Mouse (Mus musculus) CD4-positive, CD25-positive, alpha-beta regulatory T cell, adult 2 months (primary cell): Measurements from ENCODE around the gene Arnt2.

Experiments
- DNase-seq: peaks from one replicate; pipeline ENCODE4 v3.0.0-alpha.2; 2012; ENCODE audit warnings: low read depth, low spot score

The Arnt2 gene

DNA sequence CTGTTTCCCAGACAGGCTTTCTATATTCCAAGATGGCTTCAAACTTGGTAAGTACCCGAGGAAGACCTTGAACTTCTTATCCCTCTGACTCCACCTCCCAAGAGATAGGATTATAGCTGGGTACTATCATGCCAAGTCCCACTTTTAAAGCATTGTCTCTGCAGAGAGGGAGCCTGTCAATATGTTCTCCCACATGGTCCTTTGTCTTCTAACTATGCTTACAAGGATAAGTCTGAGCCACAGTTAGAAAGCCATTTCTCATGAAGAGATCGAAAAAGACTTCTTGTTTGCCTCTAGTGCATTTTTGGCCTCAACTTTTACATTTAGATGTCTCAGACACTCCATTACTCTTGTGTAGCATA is 122.8 kb downstream of the Arnt2 start:
- no peak for DNase-seq

DNA sequence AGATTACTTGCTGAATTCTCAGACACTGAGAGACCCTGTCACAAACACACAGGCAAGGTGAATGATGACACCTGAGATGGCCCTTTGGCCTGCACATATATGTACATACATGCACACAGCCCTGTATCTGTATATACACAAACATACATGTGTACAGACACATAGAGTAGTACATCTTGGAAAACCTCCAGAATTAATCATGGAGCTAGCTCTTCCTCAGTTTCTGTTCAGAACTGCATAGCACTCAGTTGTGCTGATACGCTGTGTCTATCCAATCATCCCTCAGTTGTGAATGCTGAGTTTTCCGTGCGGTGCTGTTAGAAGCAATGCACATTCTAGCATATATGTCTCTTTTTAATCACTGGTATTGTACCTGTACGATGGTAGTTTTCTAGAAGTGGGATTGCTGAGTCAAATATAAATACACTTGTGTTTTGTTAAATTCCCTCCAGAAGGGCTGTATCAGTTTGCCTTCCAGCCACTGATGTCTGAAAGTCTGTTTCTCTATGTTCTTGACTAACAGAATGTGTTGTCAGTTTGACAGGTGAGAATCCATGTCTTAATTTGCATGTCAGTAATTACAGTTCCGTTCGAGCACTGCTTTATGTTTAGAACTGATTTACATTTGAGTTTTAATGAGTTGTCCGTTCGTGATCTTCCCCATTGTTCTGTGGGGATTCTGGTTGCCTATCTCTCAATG is 123.3 kb downstream of the Arnt2 start:
- DNase-seq = no peak

DNA sequence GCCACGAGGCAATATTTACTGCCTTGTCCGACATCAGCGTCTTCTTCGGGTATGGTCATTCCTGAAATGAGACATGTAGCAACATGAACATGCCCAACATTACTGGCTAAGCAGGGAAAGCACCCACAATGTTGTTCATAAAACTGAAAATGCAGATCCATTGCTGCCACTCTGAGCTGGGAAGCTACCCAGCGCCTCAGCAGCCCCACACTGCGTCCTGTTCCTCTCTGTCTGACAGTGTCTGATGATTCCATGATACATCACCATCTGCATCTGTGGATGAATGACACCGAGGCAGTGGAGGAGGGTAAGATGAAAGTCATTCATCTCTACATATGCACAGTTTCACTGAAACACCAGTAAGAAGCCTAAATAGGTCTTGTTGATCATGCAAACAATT is 124.2 kb downstream of the Arnt2 start:
- DNase-seq = no peak

- DNase-seq = no peak
These were observed 125.0 kb downstream of the Arnt2 start for GRCm38 (mm10) chr7:84284974-84285373.

DNA sequence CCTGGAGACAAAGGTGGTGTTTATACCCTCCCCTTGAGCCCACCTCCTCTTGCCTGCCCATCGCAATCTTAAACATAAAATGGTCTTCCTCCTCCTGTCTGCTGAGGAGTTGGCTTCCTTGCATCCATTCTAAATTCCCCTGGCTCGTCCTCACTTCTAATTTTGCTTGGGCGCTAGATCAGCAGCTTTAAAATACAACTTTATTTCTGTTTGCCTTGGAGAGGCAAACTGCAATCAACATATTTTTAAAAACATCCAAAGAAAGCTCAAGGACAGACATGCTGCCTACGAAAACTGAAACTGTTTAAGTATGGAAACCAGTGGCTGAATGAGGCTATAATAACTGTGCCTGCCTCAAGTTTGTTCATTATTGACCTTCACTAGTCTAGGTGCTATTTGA is 127.7 kb downstream of the Arnt2 start:
- no peak for DNase-seq

DNA sequence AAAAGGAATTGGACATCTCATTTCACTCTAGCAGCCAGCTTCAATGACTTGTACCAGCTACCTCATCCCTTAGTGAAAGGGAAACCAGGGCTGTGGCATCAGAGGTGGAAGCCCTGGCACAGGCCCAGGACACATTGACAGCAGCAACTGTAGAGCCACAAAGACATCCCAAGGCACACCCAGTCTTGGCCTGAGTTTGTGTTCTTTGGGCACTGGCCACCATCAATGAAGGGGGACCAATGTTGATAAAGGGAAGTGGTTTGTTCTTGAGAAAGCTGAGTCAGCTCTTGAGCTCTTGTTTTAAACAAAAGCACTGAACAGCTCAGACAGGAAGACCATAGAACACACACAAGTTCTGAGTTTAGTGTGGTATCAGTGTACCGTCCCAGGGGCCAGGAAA is 130.7 kb downstream of the Arnt2 start:
- no peak for DNase-seq

DNA sequence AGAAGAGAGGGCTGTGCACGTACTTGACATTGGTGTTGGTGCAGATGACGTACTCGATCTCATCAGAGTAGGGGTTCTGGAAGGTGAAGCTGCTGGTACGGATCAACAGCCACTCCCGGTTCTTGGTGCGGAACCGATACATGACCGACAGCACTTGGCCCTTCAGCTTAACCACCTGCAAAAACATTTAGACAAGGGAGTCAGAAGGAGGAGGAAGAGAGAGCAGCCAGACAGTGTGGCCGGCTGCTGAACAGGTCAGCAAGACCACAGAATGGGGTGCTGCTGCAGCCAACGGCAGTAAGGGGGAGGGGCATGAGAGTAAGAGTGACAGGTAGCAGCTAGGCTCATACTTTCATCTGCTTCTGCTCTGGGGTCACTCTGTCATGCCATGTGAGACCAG is 134.7 kb downstream of the Arnt2 start:
- DNase-seq = no peak

DNA sequence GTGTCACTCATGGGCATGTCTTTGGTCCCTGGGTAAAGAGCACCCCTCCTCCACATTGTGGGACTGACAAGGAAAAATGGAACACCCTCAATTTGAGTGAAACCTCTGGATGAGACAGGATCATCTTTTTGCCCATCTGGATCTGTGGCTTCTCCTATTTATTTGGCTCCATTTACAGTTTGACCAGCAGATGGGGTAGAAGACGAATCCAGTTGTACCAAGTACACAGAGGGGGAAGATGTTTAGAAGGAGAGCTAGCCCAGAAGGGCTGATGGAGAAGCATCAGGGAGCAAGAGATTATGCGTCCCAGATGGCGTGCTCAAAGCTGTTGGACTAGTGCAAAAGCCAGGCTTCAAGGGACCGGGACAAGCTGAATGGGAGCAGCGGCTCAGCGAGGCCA is 136.0 kb downstream of the Arnt2 start:
- no peak for DNase-seq

DNA sequence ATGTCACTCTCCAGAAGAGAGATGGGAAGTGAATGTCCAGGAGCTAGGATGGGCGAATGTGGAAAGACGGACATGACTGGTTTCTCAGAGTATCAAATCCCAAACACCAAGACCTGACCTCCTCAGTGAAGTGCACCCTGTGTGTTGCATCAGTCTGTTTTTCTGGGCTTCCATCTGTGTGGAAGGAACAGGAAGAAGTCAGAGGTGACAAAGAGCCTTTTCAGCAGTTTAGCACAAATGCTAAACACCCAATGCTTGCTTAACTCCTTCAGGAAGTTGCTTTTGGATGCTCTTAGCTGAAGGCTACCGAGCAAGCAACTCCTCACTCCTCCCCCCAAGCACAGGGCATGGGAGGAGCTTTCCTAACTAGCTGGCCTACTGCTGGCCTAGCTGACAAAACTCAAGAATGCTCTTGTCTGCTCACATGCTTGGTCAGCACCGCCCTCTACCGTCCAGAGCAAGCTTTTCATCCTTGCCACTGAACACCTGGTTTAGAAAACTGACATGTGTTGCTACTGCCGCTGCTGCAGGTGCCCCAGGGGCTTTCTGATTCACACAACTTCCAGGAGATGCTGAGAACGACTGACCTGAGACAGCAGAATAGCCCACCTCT is 137.7 kb downstream of the Arnt2 start:
- peak; percentile 89 for DNase-seq

GRCm38 (mm10) chr7:84271429-84271828 is 138.5 kb downstream of the Arnt2 start:
- DNase-seq = no peak

DNA sequence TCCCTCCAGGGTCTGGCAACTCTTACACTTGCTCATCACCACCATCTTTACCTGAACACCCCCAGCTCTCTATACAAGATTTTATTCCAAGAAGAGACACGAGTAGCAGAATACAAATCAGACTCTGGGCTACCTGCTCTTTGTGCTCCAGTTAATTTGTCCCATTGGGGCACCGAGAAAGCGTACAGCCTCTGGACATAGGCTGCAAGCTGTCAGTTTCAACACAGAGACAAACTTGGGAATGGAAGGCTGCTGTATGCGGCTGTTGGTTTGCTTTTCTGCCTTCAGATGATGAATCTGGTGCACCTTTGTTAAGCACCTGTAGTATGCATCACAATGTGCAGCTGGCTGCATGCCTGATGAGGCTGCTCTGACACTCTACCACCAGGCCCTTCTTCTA is 146.5 kb downstream of the Arnt2 start:
- DNase-seq = no peak

DNA sequence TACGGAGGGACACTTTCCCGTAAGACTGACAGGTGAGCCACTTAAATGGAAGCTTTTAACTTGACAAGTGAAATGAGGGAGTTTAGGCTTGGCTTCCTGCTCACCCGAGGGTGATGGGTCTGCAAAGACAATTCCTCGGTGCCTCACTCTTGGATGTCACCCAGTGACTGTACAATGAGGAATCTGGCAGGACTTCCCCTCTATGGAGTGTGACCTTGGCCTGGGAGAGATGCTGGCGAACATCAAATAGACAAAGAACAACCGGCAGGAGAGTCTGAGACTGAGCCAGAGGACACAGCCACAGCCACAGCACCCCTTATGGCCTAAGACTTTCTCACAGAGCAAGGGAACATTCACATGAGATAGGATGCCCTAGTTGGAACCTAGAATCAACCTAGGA is 148.6 kb downstream of the Arnt2 start:
- no peak for DNase-seq

- DNase-seq = no peak
These were observed 149.6 kb downstream of the Arnt2 start for GRCm38 (mm10) chr7:84260401-84260800.

- no peak for DNase-seq
These were observed 150.5 kb downstream of the Arnt2 start for GRCm38 (mm10) chr7:84259309-84259985.

DNA sequence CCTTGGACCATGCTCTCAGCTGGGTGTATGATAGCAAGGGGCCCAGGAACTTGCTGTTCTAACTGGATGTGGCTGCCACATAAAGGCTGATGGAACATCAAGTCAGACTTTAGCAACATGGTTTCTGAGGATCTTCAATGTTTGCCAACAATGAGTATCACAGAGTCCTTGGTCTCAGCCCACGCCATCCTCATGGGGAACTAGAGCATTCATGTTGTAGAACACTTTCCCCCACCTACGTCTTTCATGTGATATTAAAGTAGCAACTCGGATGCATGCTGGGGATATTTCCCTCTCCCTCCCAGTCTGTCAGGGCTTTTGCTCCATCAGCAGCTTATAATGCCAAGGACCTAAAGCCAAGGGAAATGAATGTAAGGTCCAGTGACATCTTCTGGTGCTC is 153.3 kb downstream of the Arnt2 start:
- DNase-seq = no peak

- no peak for DNase-seq
These were observed 153.7 kb downstream of the Arnt2 start for GRCm38 (mm10) chr7:84256245-84256644.

DNA sequence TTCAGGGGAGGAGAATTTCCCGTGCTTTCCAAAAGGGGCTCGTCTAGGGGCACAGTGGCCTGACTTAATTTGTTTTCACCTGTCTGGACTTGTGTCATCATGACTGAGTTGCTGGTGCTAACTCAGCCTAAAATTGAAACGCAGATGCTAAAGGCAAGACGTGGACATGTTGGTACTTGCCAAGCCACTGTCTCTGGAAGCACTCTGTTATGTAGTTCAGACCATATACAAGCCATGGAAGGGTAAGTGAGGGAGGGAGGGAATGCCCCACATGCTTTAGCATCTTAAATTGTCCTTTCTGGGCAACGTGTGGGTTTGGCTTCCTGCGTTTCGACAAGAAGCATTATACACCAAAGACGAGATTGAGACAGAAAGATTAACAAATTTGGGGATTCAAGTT is 155.1 kb downstream of the Arnt2 start:
- DNase-seq = no peak

DNA sequence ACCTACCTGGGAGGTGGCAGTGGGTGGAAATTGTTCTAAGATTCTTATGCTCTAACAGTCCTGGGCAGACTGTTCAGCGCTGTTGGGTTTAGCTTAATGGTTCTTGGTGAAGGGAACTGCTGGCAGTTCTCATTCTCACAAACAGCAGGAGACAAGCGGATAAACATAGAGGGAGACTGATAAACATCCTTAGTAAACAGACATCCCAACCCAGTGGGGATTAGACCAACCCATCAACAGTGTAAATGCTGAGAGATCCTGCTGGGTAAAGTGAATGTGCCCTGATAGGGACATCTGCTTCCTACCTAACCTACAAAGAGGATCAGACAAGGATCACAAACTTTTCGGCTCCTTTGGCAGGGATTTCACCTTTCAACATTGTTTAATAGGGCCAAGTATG is 155.7 kb downstream of the Arnt2 start:
- DNase-seq = no peak

- no peak for DNase-seq
These were observed 158.3 kb downstream of the Arnt2 start for GRCm38 (mm10) chr7:84251667-84252066.

DNA sequence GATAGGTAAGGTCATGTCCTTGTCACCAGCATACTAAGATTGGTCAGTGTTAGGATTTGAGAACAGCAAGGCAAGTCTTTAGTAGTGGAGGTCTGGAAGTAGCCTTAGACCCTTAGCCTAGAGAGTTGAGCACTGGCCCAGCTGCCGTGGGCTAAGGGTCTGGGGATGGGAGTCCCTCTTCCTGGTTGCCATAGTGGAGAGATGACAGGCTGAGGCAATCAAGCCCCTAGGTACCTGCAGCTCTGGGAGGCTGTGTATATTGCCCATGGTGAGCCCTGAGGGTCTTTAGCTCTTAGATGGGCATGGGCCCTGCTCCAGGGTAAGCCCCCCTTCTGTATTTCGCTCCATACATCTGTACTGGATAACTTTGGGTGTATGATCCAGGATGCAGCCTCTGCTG is 159.2 kb downstream of the Arnt2 start:
- no peak for DNase-seq

DNA sequence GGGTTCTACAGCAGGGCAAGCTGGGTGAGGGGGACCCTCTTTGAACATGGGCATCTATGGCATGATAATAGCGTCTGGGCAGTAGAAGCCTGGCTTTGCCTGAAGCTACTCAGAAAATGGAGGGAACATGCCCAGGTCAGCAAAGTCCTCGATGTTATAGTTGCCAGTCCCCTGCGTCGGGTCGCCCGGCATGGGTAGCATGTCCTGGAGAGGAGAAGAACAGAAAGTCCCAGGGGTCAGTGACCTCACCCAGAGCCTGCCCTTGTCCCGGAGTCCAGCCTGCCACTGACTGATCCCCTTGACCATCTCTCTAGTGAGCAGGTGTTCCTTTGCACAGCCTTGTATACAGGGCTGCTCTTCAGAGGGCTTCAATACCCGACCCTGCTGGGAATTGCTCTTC is 160.0 kb downstream of the Arnt2 start:
- no peak for DNase-seq

GRCm38 (mm10) chr7:84249381-84249780 is 160.6 kb downstream of the Arnt2 start:
- no peak for DNase-seq

DNA sequence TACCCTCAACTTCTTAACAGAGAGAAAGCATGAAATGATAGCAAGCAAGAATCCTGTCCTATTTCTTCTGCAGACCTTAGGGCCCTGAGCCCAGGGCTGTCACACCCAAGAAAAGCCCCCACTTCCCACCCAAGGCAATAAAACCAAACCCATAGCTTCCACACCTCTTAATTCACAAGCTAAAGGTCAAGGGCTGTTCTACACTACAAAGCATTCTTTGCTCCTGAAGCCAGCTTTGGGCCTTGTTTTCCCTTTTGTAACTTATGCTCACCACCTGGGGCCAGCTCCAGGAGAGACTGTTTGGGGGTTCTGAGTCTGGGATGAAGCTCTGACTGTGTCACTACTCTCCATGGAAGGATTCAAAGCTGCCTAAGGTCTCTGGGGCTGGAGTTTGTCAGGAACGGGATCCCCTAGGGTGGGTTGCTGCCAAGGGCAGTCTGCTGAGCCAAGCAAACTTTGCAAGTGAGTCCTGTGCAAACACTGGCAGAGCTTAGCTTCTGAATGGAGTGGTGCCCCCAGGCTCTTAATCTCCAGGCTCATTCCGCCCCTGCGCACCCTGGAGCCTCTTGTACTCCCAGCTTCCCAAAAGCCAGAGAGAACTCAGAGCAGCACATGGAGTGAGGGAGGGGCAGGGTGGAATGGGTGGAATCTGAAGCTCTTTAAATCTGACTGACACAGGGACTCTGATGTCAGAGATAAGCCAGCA is 161.9 kb downstream of the Arnt2 start:
- no peak for DNase-seq
